Mouse (Mus musculus): Measurements from ENCODE around the gene Ank.

- TF ChIP-seq TAL1 (IDR thresholded peaks at IDR 0.05; ENCODE audit: low read length) (no peak), GATA1 (IDR thresholded peaks at IDR 0.05; ENCODE audit: low read length) (no peak)
These were observed 31.1 kb upstream of the Ank start for GRCm38 (mm10) chr15:27435409-27435808.

Data from erythroblast, embryonic 14.5 days (primary cell).